Mouse (Mus musculus) spleen, adult 2 months (tissue): ENCODE results near the gene Rpl14.

ENCODE experiments used
- CTCF ChIP-seq: fragments of 200-500 bp; IDR thresholded peaks from 2 replicates; pipeline ENCODE4 v1.5.1; 2011; ENCODE audit warnings: mild to moderate bottlenecking, inconsistent platforms; ENCODE audit not compliant: insufficient read depth, insufficient read length, insufficient replicate concordance; ENCODE audit errors: extremely low read depth
- POLR2A ChIP-seq: fragments of 200-500 bp; IDR thresholded peaks from 2 replicates; pipeline ENCODE4 v1.6.1; 2011; ENCODE audit warnings: low read depth, low read length, inconsistent platforms

DNA sequence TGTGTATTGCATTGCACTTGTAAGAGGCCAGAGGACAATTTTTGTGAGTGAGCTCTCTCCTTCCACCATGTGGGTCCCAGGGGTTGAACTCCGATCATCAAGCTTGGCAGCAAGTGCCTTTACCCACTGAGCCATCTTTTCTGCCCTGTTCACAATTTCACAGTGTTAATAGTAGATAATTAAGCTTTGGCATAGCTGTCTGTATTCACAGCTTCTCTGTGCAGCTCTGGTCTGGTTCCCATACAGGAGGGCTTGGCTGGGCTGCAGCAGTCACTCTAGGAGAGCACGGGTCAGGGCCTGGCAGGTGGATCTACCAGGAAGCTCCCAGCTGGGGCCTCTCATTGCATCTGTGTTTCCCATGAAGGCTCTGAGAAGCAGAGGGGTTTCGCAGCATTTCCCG is 24.1 kb downstream of the Rpl14 start:
- TF ChIP-seq CTCF, result no peak
- TF ChIP-seq POLR2A, result no peak
